In genomic region chr7:16919395-16920149, GRCm38 (mm10) we compare ENCODE assay signal across 8 mouse cellular contexts. TPM values are rescaled to one million over a fixed set of nuclear protein-coding genes. Genes with fewer than 3 reads are reported as not detected.
DNase-seq lines count a peak whose midpoint lies in the region; ATAC-seq and TF ChIP-seq lines count a peak whose summit lies in the region.

No protein-coding gene starts in this region.

- H3K79me2 ChIP-seq in C2C12 (ENCODE audit: control insufficient read depth, insufficient read depth) = peaks cover 46% of the 10 kb centered on the region

- H3K27me3 ChIP-seq in cerebellum, adult 2 months (ENCODE audit: control insufficient read depth, insufficient read depth, low read length) = no peaks in the 10 kb centered on the region
- no peaks in the 10 kb centered on the region for H3K27me3 ChIP-seq in C2C12 (ENCODE audit: control insufficient read depth, insufficient read depth, insufficient read length)
- no peaks in the 10 kb centered on the region for H3K27me3 ChIP-seq in liver, embryonic 12.5 days (replicated peaks)

- TF ChIP-seq CTCF in cerebellum, adult 2 months (IDR thresholded peaks at IDR 0.05; ENCODE audit: borderline replicate concordance, insufficient read depth, low read depth, low read length) = no peak
- TF ChIP-seq CTCF in C2C12 (IDR thresholded peaks at IDR 0.05; ENCODE audit: control insufficient read depth, insufficient read depth, insufficient read length) = no peak

- H3K27ac ChIP-seq in cerebellum, adult 2 months (ENCODE audit: insufficient read depth, low read length) = peak overlapping the region; percentile 16
- H3K27ac ChIP-seq in liver, embryonic 12.5 days = 0 out of 2 replicates have a peak overlapping the region, but pooled peaks have one; percentile 17

- 6% methylated on average over 13 of the region's 13 CpGs for WGBS in cerebellum, adult 2 months
- 59% methylated on average over 13 of the region's 13 CpGs for WGBS in liver, embryonic 12.5 days (ENCODE audit: insufficient replicate concordance)

- no peaks in the 10 kb centered on the region for H3K9me3 ChIP-seq in liver, embryonic 12.5 days (replicated peaks)

- no peak overlapping the region for H3K9ac ChIP-seq in liver, embryonic 12.5 days

- peaks cover 30% of the 10 kb centered on the region for H3K36me3 ChIP-seq in C2C12 (ENCODE audit: control insufficient read depth, insufficient read depth)
- H3K36me3 ChIP-seq in liver, embryonic 12.5 days = peaks cover 73% of the 10 kb centered on the region

- H3K4me1 ChIP-seq in cerebellum, adult 2 months (ENCODE audit: control insufficient read depth, insufficient read depth, low read length) = peaks cover 46% of the 10 kb centered on the region
- H3K4me1 ChIP-seq in liver, embryonic 12.5 days = peaks cover 48% of the 10 kb centered on the region

- peaks cover 32% of the 10 kb centered on the region for H3K79me3 ChIP-seq in C2C12 (ENCODE audit: low read depth)

- peak overlapping the region; percentile 34 for H3K4me3 ChIP-seq in cerebellum, adult 2 months (replicated peaks; ENCODE audit: insufficient read depth, low read depth, low read length)
- H3K4me3 ChIP-seq in C2C12 (ENCODE audit: insufficient read depth, poor library complexity, severe bottlenecking) = no peak overlapping the region
- no peak overlapping the region for H3K4me3 ChIP-seq in liver, embryonic 12.5 days

- peak; percentile 46 to 55 for DNase-seq in cerebellum, adult 2 months
- DNase-seq in cerebellum, postnatal 36 days = no peak
- DNase-seq in spleen, postnatal 14 days (ENCODE audit: low spot score in 2 of 2) = no peak
- no peak for DNase-seq in yolk sac, embryonic 10.5 days (ENCODE audit: low spot score)
- no peak for DNase-seq in thymus, adult 18-20 months

- TF ChIP-seq POLR2A in cerebellum, adult 2 months (IDR thresholded peaks at IDR 0.05; ENCODE audit: borderline replicate concordance, insufficient read depth, low read length) = no peak

- peak; percentile 51 for ATAC-seq in erythroid progenitor cell, adult 5-6 weeks (replicated peaks; ENCODE audit: low FRiP score, poor library complexity, severe bottlenecking)
- ATAC-seq in liver, embryonic 12.5 days = no peak; the same call in 1 of the 2 replicates

- peak overlapping the region; percentile 20 for H3ac ChIP-seq in C2C12 (ENCODE audit: control insufficient read depth, insufficient read length, low read depth)

- H3K4me2 ChIP-seq in liver, embryonic 12.5 days = peak overlapping the region; percentile 20

TF ChIP-seq in C2C12, 6 proteins besides CTCF, POLR2A, EP300 and RAD21:
- TF ChIP-seq MAX (IDR thresholded peaks at IDR 0.05) (no peak), USF1 (IDR thresholded peaks at IDR 0.05; ENCODE audit: low read depth) (no peak), CEBPB (IDR thresholded peaks at IDR 0.05; ENCODE audit: low read depth) (no peak)
TF ChIP-seq in C2C12: peak in this region for 0.

RNA-seq across cellular contexts. Expression of gene Calm3, which starts 4.3 kb away (rescaled TPM):
- 1,355 and 1,504 TPM in 2 replicates for polyA plus RNA-seq in cerebellum, adult 2 months (2012; rRNA removed)
- 365 TPM for polyA plus RNA-seq in C2C12 (2012; fragmentation: generic; extraction: Trizol)
- total RNA-seq in erythroid progenitor cell, adult 5-6 weeks (2015; ENCODE audit: low replicate concordance) = 131 and 141 TPM in 2 replicates
- total RNA-seq in erythroid progenitor cell, adult 5-6 weeks (2017; ENCODE audit: low replicate concordance) = 258 and 325 TPM in 2 replicates
- 91.2 and 94.4 TPM in 2 replicates for polyA plus RNA-seq in liver, embryonic 12.5 days (2016; fragmentation: Nextera tagmentation; extraction: Ambion mirVana)

RNA-seq across cellular contexts. Expression of gene Ptgir, which starts 13.3 kb away (rescaled TPM):
- polyA plus RNA-seq in cerebellum, adult 2 months (2012; rRNA removed) = 0.11 TPM in 2 replicates
- polyA plus RNA-seq in C2C12 (2012; fragmentation: generic; extraction: Trizol) = 5.7 TPM
- 0.36 and 6.7 TPM in 2 replicates for total RNA-seq in erythroid progenitor cell, adult 5-6 weeks (2015; ENCODE audit: low replicate concordance)
- total RNA-seq in erythroid progenitor cell, adult 5-6 weeks (2017; ENCODE audit: low replicate concordance) = 1.9 and 2.0 TPM in 2 replicates
- polyA plus RNA-seq in liver, embryonic 12.5 days (2016; fragmentation: Nextera tagmentation; extraction: Ambion mirVana) = 0.86 and 1.5 TPM in 2 replicates

RNA-seq across cellular contexts. Expression of gene Pnmal2, which starts 24.9 kb away (rescaled TPM):
- polyA plus RNA-seq in cerebellum, adult 2 months (2012; rRNA removed) = 135 and 136 TPM in 2 replicates
- polyA plus RNA-seq in C2C12 (2012; fragmentation: generic; extraction: Trizol) = 12.6 TPM
- not detected in 2 replicates for total RNA-seq in erythroid progenitor cell, adult 5-6 weeks (2015; ENCODE audit: low replicate concordance)
- not detected in 2 replicates for total RNA-seq in erythroid progenitor cell, adult 5-6 weeks (2017; ENCODE audit: low replicate concordance)
- polyA plus RNA-seq in liver, embryonic 12.5 days (2016; fragmentation: Nextera tagmentation; extraction: Ambion mirVana) = 0.41 and 0.75 TPM in 2 replicates

RNA-seq across cellular contexts. Expression of gene Gng8, which starts 28.0 kb away (rescaled TPM):
- polyA plus RNA-seq in cerebellum, adult 2 months (2012; rRNA removed) = 10.0 and 14.0 TPM in 2 replicates
- 2.6 TPM for polyA plus RNA-seq in C2C12 (2012; fragmentation: generic; extraction: Trizol)
- not detected in 2 replicates for total RNA-seq in erythroid progenitor cell, adult 5-6 weeks (2015; ENCODE audit: low replicate concordance)
- not detected in 2 replicates for total RNA-seq in erythroid progenitor cell, adult 5-6 weeks (2017; ENCODE audit: low replicate concordance)
- 0.80 and 1.7 TPM in 2 replicates for polyA plus RNA-seq in liver, embryonic 12.5 days (2016; fragmentation: Nextera tagmentation; extraction: Ambion mirVana)

RNA-seq across cellular contexts. Expression of gene Pnmal1, which starts 39.9 kb away (rescaled TPM):
- 27.4 and 29.9 TPM in 2 replicates for polyA plus RNA-seq in cerebellum, adult 2 months (2012; rRNA removed)
- polyA plus RNA-seq in C2C12 (2012; fragmentation: generic; extraction: Trizol) = not detected
- total RNA-seq in erythroid progenitor cell, adult 5-6 weeks (2015; ENCODE audit: low replicate concordance) = not detected in 2 replicates
- total RNA-seq in erythroid progenitor cell, adult 5-6 weeks (2017; ENCODE audit: low replicate concordance) = not detected in 2 replicates
- 0.05 and 0.08 TPM in 2 replicates for polyA plus RNA-seq in liver, embryonic 12.5 days (2016; fragmentation: Nextera tagmentation; extraction: Ambion mirVana)

Comparison
In these comparisons a context has a peak if more than half of its experiments do, and no peak if none do; other contexts are left out.
1. DNase-seq: peak in cerebellum, adult 2 months (2 of 2); none in cerebellum, postnatal 36 days (0 of 2), spleen, postnatal 14 days (0 of 2), yolk sac, embryonic 10.5 days (single experiment) and thymus, adult 18-20 months (0 of 2).
2. RNA of gene Pnmal2, which starts 24.9 kb away (polyA plus RNA-seq): 135 to 136 TPM in cerebellum, adult 2 months; 12.6 TPM in C2C12 (single experiment) and 0.41 to 0.75 TPM in liver, embryonic 12.5 days; every median in the first group is over 10 times any median in the second.